Mouse (Mus musculus) kidney, postnatal 4 days (tissue): ENCODE results near the gene Slc6a12.

ENCODE experiments used
- DNase-seq, 2 experiments: peaks; one replicate each; pipeline ENCODE4 v3.0.0; 2021; ENCODE audit warnings: mixed read lengths in 2 of 2

Slc6a12 gene

DNA sequence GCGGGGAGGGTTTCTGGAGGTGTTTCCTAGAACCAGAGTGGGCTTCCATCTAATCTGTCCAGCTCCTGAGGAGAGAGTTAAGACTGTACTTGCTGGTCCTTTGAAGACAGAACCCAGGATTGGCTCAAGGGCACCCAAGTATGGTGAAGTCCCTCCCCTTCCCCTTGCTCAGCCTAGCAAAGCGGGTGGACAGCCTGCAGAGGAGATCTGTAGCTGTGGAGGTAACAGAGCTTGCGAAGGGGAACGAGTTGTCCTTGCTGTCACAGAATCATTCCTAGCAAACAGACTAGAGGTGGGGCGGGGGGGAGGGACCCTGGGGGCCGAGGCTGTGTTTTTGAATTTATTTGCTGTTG lies 871 bp downstream of the Slc6a12 start:
- DNase-seq: peak; percentile 29 to 51

DNA sequence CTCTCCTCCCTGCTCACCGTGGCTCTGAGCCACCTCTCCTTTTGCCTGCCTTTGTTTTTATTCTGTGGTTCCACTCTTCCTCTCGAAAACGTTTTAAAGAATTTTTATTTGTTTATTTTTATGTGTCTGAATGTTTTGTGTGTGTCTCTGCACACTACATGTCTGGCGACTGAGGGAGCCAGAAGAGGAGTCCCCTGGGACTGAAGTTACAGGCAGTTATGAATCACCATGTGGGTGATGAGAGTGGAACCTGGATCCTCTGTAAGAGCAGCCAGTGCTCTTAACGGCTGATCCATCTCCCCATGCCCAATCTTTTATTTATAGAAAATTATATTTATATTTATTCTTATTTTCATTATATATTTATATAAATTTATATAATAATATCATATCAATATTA lies 1.5 kb downstream of the Slc6a12 start:
- DNase-seq: no peak

DNA sequence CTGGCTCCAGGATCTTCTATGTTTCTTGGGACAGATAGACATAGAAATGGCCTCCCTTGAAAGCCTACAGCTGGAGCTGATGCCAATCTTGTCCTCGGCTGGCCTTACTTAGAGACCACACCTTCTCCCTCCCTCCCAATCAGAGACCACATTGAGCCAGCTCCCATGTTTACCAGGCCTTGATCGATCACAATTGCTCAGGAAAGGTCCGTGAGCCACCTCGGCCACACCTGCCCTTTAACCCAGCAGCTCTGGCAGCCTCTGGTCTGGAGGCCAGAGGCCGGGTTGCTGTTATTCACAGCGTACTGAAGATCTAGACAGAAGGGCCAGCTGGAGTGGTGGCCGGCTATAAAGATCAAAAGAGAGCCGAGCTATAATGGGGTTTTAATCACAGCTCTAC lies 3.6 kb downstream of the Slc6a12 start:
- DNase-seq: no peak

DNA sequence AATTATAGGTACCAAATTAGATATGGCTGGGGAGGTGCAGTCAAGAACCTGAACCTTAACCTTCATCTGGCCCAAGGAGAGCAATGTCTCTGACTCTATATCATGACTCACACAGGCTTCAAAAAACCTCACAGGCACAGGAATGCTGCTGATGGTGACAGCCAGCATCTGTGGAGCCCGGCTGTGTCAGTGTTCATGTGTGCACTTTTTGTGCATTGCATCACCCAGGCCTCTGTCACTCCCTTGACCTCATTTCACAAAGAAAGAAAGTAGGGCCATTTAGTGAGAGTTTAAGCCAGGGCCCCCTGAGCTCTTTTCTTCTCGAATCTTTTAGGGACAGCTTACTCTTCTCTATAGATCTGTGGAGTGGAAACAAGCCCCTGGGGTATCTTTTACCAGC lies 9.4 kb downstream of the Slc6a12 start:
- no peak for DNase-seq

- no peak for DNase-seq
Observed at GRCm38 (mm10) chr6:121356041-121356440, 13.2 kb downstream of the Slc6a12 start.

DNA sequence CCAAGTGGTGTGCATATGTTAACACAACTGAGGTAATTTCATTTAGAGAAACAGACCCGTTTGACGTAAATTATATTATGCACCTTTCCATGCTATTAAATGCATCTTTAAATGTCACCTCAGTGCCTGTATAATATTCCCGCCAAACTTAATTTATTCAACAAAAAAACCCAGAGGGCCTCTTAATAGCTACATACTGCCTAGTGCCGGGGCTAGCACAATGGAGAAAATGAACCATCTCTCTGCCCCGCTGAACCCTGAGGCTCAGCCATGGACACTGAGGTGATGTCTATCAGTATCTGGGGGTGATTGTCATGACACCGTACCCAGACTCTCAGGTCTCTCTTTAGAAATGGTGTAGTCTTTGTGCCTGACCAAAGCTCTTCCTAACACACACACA lies 14.4 kb downstream of the Slc6a12 start:
- DNase-seq: no peak

GRCm38 (mm10) chr6:121363061-121363460 lies 20.2 kb downstream of the Slc6a12 start:
- DNase-seq: no peak

DNA sequence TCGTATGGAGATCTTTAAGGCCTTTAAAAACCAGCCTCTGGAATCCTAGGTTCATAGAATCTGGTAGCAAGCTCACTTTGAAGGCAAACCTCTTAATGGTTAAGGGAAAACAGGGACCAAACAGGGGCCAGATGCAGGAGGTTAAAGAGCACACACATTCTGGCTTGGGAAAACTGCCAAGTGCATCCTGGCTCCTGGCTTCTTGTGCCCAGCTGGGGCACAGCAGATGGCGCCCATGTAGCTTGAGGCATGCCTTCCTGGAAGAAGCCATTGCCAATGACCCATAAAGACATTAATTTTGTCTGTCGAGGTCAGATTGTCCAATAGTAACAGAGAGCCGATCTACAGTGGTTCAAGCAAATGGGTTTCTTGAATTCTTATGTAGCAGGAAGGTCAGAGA lies 21.1 kb downstream of the Slc6a12 start:
- DNase-seq: peak in 1 of 2 experiments; percentile 26

DNA sequence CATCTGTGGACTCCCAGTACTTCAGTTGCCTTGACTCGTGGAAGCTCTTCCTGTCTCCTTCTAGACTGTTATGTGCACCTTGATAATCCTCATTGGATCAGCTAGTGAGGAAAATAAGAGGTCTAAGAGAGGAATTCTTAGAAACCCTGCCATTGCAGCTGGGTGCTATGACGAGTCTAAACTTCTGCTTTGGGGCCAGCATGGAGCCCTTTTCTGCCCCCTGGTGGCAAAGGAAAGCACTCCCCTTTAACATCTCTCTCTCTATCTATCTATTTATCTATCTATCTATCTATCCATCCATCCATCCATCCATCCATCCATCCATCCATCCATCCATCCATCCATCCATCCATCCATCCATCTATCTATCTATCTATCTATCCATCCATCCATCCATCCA lies 23.7 kb downstream of the Slc6a12 start:
- peak; percentile 57 to 58 for DNase-seq

GRCm38 (mm10) chr6:121367099-121367498 lies 24.2 kb downstream of the Slc6a12 start:
- no peak for DNase-seq

- peak; percentile 37 to 61 for DNase-seq
Observed at GRCm38 (mm10) chr6:121371197-121371980, 28.5 kb downstream of the Slc6a12 start.

DNA sequence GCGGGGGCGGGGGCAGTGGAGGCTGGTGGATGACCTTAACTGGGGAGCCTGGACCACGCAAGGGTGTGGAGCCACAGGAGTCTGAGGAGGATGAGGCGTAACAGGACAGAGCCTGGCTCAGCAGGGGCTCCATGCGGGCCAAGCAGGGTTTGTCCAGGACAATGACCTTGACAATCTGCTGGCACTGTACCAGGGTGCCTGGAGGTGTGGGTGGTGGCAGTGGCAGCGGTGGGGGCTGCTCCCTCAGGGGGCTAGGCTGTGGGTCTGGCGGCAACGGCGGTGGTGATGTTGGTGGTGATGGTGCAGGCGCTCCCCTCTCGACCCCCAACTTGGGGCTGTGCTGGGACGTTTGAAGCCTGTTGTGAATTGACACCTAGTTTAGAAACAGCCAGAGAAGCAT lies 33.3 kb downstream of the Slc6a12 start:
- DNase-seq: no peak

DNA sequence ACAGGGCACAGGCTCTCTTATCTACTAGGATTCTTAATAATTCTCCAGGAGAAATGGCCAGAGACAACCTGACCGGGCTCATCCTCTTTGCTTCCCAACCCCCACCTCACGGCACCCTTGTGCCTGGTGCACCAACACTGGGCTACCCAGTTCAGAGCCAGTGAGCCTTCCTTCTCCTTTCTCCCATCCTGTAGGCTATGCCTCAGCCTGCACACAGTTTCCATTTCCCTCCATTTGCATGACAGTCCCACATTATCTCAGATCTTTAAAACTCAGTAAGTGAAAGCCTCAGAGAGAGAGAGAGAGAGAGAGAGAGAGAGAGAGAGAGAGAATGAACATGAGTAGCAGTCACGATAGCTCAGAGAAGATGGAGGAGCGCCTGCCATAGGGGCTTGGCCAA lies 35.4 kb downstream of the Slc6a12 start:
- DNase-seq: no peak

- DNase-seq: no peak
Observed at GRCm38 (mm10) chr6:121380576-121380975, 37.7 kb downstream of the Slc6a12 start.

GRCm38 (mm10) chr6:121382071-121382470 lies 39.2 kb downstream of the Slc6a12 start:
- no peak for DNase-seq

GRCm38 (mm10) chr6:121385397-121385796 lies 42.5 kb downstream of the Slc6a12 start:
- no peak for DNase-seq

- no peak for DNase-seq
Observed at GRCm38 (mm10) chr6:121392610-121393252, 49.9 kb downstream of the Slc6a12 start.

DNA sequence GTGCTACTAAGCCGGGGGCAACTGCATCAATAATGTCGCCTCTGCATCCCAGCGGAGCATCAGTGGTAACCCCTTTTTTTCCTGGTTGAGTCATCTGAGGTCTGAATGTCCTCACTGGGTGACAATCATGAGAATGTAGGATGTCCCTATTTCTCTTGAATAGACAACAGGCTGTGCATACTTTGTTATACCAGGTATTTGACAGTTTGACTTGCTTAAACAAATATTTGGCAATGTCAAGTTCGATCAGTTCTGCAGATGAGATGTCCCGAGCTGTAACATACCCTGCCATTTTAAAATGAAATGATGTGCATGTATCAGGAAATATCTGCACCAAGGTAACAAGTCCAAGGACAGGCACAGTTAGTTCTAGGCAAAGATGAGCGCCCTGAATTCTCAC lies 58.3 kb downstream of the Slc6a12 start:
- no peak for DNase-seq

DNA sequence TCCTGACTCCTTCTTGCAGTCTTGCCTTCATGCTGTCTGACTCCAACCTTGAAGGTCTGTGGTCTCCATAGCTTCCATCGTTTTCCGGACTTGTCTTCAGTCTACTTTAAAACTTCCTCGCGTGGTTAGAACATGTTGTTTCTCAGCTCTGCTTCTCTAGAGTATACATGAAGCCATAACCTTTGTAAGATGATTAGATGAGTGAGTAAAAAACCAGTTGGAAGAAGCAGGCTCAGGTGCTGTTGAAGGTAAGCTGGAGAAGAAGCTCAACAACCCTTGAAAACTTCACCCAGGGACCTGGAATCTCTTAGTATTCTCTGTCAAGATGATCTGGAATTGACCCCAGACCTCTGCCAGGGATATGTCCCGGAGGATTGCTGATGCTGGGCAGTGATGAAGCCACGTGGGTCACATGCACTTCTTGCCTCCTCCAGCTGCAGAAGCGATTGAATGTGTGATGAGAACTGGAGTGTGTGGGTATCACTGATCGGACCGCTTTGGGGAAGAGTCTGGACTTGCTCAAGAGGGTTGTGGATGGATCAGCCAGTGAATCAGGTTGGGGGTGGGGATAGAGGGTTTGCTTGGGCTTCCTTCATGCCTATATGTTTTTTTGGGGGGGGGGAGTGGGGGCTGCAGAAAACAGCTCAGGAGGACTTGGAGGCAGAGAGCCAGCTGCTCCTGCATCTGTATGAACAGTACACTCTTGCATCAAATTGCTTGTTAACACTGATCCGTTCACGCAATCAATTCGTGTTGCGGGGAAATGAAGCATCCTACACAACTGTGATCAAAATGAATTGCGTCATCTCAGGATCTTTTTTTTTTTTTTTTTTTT lies 59.2 kb downstream of the Slc6a12 start:
- DNase-seq: no peak

GRCm38 (mm10) chr6:121402661-121403244 lies 59.9 kb downstream of the Slc6a12 start:
- DNase-seq: no peak

- DNase-seq: no peak
Observed at GRCm38 (mm10) chr6:121405311-121405710, 62.4 kb downstream of the Slc6a12 start.

DNA sequence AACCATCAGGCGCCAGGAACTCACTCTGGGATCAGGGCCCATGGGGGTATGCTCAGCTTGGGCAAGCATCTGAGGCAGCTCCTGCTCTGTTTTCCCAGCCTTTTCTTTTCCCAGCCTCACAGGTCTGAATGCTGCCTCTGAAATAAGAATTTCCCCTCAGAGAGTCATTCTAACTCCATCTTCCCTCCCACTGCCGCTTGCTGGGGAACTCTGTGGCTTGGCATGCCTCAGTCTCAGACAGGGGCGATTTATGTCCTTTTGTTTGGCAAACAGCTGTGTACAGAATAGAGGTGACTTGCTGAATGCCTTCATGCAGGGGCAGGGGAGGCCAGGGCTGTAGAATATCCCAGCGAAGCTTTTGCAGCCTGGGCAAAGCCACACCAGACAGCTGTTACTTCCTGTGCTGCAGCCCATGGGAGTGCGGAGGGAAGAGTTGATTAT lies 64.7 kb downstream of the Slc6a12 start:
- no peak for DNase-seq
